Mouse (Mus musculus) heart, adult 2 months (tissue): ENCODE results near the gene 1700013G24Rik. TPM values are rescaled to one million over a fixed set of nuclear protein-coding genes. Genes with fewer than 3 reads are reported as not detected.

Experiments used
- DNase-seq, 2 experiments: peaks; one replicate each; pipeline ENCODE4 v3.0.0; 2021
- H3K27ac ChIP-seq: fragments of 200-600 bp; 2 replicates; pipeline ENCODE4 v1.8.1; 2022
- H3K27me3 ChIP-seq: fragments of 200-500 bp; 2 replicates; pipeline ENCODE4 v1.6.1; 2012; ENCODE audit warnings: mild to moderate bottlenecking, low read length, inconsistent platforms, mixed read lengths; ENCODE audit not compliant: control insufficient read depth, insufficient read depth
- H3K36me3 ChIP-seq: fragments of 200-500 bp; 2 replicates; pipeline ENCODE4 v1.6.1; 2012; ENCODE audit warnings: low read length, inconsistent platforms; ENCODE audit not compliant: control insufficient read depth, insufficient read depth
- H3K4me1 ChIP-seq: fragments of 200-500 bp; 2 replicates; pipeline ENCODE4 v1.6.1; 2011; ENCODE audit warnings: low read length; ENCODE audit not compliant: control insufficient read depth, insufficient read depth
- H3K4me3 ChIP-seq: fragments of 200-600 bp; 2 replicates; pipeline ENCODE4 v1.8.1; 2022
- H3K79me2 ChIP-seq: fragments of 200-500 bp; replicated peaks from 2 replicates; pipeline ENCODE4 v1.6.1; 2012; ENCODE audit warnings: mild to moderate bottlenecking, inconsistent platforms, low read length, moderate library complexity, mixed read lengths; ENCODE audit not compliant: control insufficient read depth, insufficient read depth
- H3K9ac ChIP-seq: fragments of 200-500 bp; 2 replicates; pipeline ENCODE4 v1.6.1; 2012; ENCODE audit warnings: low read depth, mild to moderate bottlenecking, control low read depth, inconsistent platforms, low read length, mixed read lengths
- CTCF ChIP-seq: fragments of 200-600 bp; IDR thresholded peaks from 2 replicates; pipeline ENCODE4 v1.8.1; 2022; ENCODE audit warnings: antibody characterized with exemption, mild to moderate bottlenecking, moderate library complexity
- EP300 ChIP-seq: fragments of 200-500 bp; IDR thresholded peaks from 2 replicates; pipeline ENCODE4 v1.6.1; 2011; ENCODE audit warnings: low read depth, low read length, control low read depth; ENCODE audit not compliant: insufficient read depth
- POLR2A ChIP-seq: fragments of 200-500 bp; IDR thresholded peaks from 2 replicates; pipeline ENCODE4 v1.6.1; 2011; ENCODE audit warnings: mild to moderate bottlenecking, low read depth, low read length, control low read depth; ENCODE audit not compliant: insufficient read depth
- WGBS: fragments of 180-500 bp; shearing (Covaris S2); methylation state at CpG from one replicate; pipeline ENCODE4 v1.1.7; 2018; 5-methylcytosine and 5-hydroxymethylcytosine counted together
- intact Hi-C: fragments of 180-260 bp; cut with DNase I; formaldehyde crosslinking; loops from one replicate; pipeline ENCODE4 v1.15.1; 2025
- polyA plus RNA-seq: library from polyadenylated mRNA; depleted of rRNA; stranded (reverse); fragments of >200 nt; gene quantifications from 2 replicates; pipeline ENCODE4 v1.2.3, GENCODE M21; 2012
- total RNA-seq, 2 experiments: library from RNA; stranded (reverse); gene quantifications; 2 replicates each; pipeline ENCODE4 v1.2.3; 2021

The 1700013G24Rik gene
- total and polyA plus RNA-seq, 3 experiments = 0.57 TPM; not detected in 2

- intact Hi-C loops = no loop called here
- H3K4me1 ChIP-seq = peaks cover 9% of the 10 kb centered on the region
- no peak for DNase-seq
- no peaks in the 10 kb centered on the region for H3K27me3 ChIP-seq
- H3K27ac ChIP-seq = no peak overlapping the region
- H3K9ac ChIP-seq = no peak overlapping the region
- no peaks in the 10 kb centered on the region for H3K36me3 ChIP-seq
- H3K79me2 ChIP-seq = no peaks in the 10 kb centered on the region
- TF ChIP-seq CTCF = no peak
- TF ChIP-seq POLR2A = no peak
- TF ChIP-seq EP300 = no peak
- WGBS = 98% methylated on average over 6 of the region's 6 CpGs
- H3K4me3 ChIP-seq = no peak overlapping the region
Observed at GRCm38 (mm10) chr4:137452190-137452589, 894 bp upstream of the 1700013G24Rik start.

GRCm38 (mm10) chr4:137454582-137454981 lies 1.5 kb downstream of the 1700013G24Rik start:
- WGBS = 89% methylated on average over 14 of the region's 14 CpGs
- TF ChIP-seq CTCF = no peak
- TF ChIP-seq EP300 = no peak
- no peak for TF ChIP-seq POLR2A
- Histone ChIP-seq H3K36me3 (no peaks in the 10 kb centered on the region), H3K9ac (no peak overlapping the region), H3K27ac (no peak overlapping the region), H3K4me3 (no peak overlapping the region), H3K27me3 (no peaks in the 10 kb centered on the region), H3K4me1 (peaks cover 3% of the 10 kb centered on the region), H3K79me2 (no peaks in the 10 kb centered on the region)
- intact Hi-C loops = no loop called here
- DNase-seq = no peak

- DNase-seq = no peak
- H3K9ac ChIP-seq = no peak overlapping the region
- peaks cover 8% of the 10 kb centered on the region for H3K4me1 ChIP-seq
- H3K36me3 ChIP-seq = no peaks in the 10 kb centered on the region
- 70% methylated on average over 12 of the region's 12 CpGs for WGBS
- H3K79me2 ChIP-seq = no peaks in the 10 kb centered on the region
- no peak overlapping the region for H3K27ac ChIP-seq
- no peaks in the 10 kb centered on the region for H3K27me3 ChIP-seq
- no peak for TF ChIP-seq CTCF
- TF ChIP-seq EP300 = no peak
- TF ChIP-seq POLR2A = no peak
- no peak overlapping the region for H3K4me3 ChIP-seq
- intact Hi-C loops = no loop called here
Observed at GRCm38 (mm10) chr4:137456581-137456980, 3.5 kb downstream of the 1700013G24Rik start.

GRCm38 (mm10) chr4:137457292-137457691 lies 4.2 kb downstream of the 1700013G24Rik start:
- peaks cover 8% of the 10 kb centered on the region for H3K4me1 ChIP-seq

DNA sequence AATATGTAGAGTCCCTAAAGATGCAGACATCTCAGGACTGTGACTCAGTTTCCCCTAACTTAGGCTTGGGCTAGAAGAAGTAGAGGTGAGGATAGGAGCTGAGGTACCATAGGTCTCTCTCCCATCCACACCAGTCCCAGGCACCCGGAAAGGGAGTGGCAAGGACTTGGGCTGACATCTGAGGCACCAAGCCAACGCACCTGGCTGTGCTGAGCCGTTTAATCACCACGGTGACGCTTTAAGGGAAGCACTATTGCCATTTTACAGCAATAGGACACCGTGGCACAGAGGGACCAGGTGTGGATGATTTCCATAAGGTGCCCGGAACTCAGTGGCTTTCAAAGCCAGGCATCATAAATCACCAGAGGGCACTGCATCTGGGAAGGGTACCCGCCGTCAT lies 5.2 kb downstream of the 1700013G24Rik start:
- Histone ChIP-seq H3K27ac (no peak overlapping the region), H3K9ac (no peak overlapping the region), H3K36me3 (no peaks in the 10 kb centered on the region), H3K27me3 (no peaks in the 10 kb centered on the region), H3K4me3 (no peak overlapping the region), H3K4me1 (peaks cover 8% of the 10 kb centered on the region), H3K79me2 (no peaks in the 10 kb centered on the region)
- TF ChIP-seq EP300 (no peak), CTCF (no peak), POLR2A (no peak)
- WGBS = 69% methylated on average over 9 of the region's 9 CpGs
- intact Hi-C loops = loop anchor here (1.0 kb wide), 1 partner anchor 57 kb away; no protein-coding TSS in a partner anchor
- DNase-seq = no peak

More at GRCm38 (mm10) chr4:137457292-137457691, 4.2 kb downstream of the 1700013G24Rik start:
- no peaks in the 10 kb centered on the region for H3K36me3 ChIP-seq
- no peak overlapping the region for H3K4me3 ChIP-seq
- H3K79me2 ChIP-seq = no peaks in the 10 kb centered on the region
- no peaks in the 10 kb centered on the region for H3K27me3 ChIP-seq
- no peak for TF ChIP-seq EP300
- no peak for TF ChIP-seq CTCF
- no peak for TF ChIP-seq POLR2A
- WGBS = 50% methylated on average over 4 of the region's 4 CpGs
- intact Hi-C loops = no loop called here
- DNase-seq = no peak
- H3K9ac ChIP-seq = no peak overlapping the region
- H3K27ac ChIP-seq = no peak overlapping the region

DNA sequence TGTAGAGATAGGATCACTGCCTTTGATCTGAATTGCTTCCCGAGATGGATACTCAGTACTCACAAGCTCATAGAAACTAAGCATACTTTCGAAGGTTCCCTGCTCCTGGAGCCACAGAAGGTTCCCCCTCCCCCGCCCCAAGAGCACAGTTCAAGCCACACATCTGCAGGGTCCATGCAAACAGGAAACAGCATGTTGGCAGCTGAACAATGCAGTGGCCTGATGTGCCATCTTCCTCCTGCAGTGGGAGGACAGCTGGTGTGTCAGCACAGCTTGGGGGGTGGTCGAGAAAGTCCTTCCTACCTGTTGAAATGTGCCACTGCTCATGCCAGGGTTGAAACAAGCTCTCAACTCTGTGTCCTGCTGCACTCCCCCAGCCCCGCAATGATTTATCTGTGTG lies 5.8 kb downstream of the 1700013G24Rik start:
- intact Hi-C loops = loop anchor here (1.0 kb wide), 1 partner anchor 56 kb away; no protein-coding TSS in a partner anchor
- no peak for DNase-seq
- no peak overlapping the region for H3K27ac ChIP-seq
- no peaks in the 10 kb centered on the region for H3K79me2 ChIP-seq
- H3K4me3 ChIP-seq = no peak overlapping the region
- 57% methylated on average over 5 of the region's 5 CpGs for WGBS
- peaks cover 8% of the 10 kb centered on the region for H3K4me1 ChIP-seq
- no peaks in the 10 kb centered on the region for H3K27me3 ChIP-seq
- H3K36me3 ChIP-seq = no peaks in the 10 kb centered on the region
- TF ChIP-seq EP300 = no peak
- TF ChIP-seq CTCF = no peak
- no peak overlapping the region for H3K9ac ChIP-seq
